Mouse (Mus musculus) kidney, embryonic 14.5 days (tissue): ENCODE data around the gene Kcnk18. TPM values are rescaled to one million over a fixed set of nuclear protein-coding genes. Genes with fewer than 3 reads are reported as not detected.

Experiments
- ATAC-seq: fragments of 200-750 bp; cut with Nextera tagmentation; 2 replicates; pipeline ENCODE4 v1.8.0; 2017; ENCODE audit warnings: moderate number of reproducible peaks, mild to moderate bottlenecking, moderate TSS enrichment, moderate library complexity; ENCODE audit not compliant: low FRiP score, low TSS enrichment
- H3K27ac ChIP-seq: fragments of 300-500 bp; sonication (generic); 2 replicates; pipeline ENCODE4 v1.5.1; 2014; ENCODE audit warnings: low read depth, mild to moderate bottlenecking, low read length, moderate library complexity, mixed read lengths
- H3K27me3 ChIP-seq: fragments of 300-500 bp; sonication (generic); 2 replicates; pipeline ENCODE4 v1.6.1; 2014; ENCODE audit warnings: mild to moderate bottlenecking, low read length; ENCODE audit not compliant: control insufficient read depth, insufficient read depth
- H3K36me3 ChIP-seq: fragments of 300-500 bp; sonication (generic); 2 replicates; pipeline ENCODE4 v1.6.1; 2014; ENCODE audit warnings: low read length, mixed read lengths; ENCODE audit not compliant: control insufficient read depth, insufficient read depth
- H3K4me1 ChIP-seq: fragments of 300-500 bp; sonication (generic); 2 replicates; pipeline ENCODE4 v1.6.1; 2014; ENCODE audit warnings: low read length, mixed read lengths; ENCODE audit not compliant: control insufficient read depth, insufficient read depth
- H3K4me2 ChIP-seq: fragments of 300-500 bp; sonication (generic); replicated peaks from 2 replicates; pipeline ENCODE4 v1.6.1; 2014; ENCODE audit warnings: low read depth, mild to moderate bottlenecking, low read length
- H3K4me3 ChIP-seq: fragments of 300-500 bp; sonication (generic); 2 replicates; pipeline ENCODE4 v1.5.1; 2014; ENCODE audit warnings: mild to moderate bottlenecking, low read length
- H3K9ac ChIP-seq: fragments of 300-500 bp; sonication (generic); 2 replicates; pipeline ENCODE4 v1.6.1; 2014; ENCODE audit warnings: low read depth, mild to moderate bottlenecking, low read length, moderate library complexity
- H3K9me3 ChIP-seq: fragments of 300-500 bp; sonication (generic); 2 replicates; pipeline ENCODE4 v1.6.1; 2016; ENCODE audit warnings: low read length; ENCODE audit not compliant: control insufficient read depth
- WGBS: fragments of 180-500 bp; shearing (Covaris S2); extraction: QIAGEN DNeasy Blood & Tissue Kit; methylation state at CpG from one replicate; pipeline ENCODE4 v1.1.7; 2014; 5-methylcytosine and 5-hydroxymethylcytosine counted together
- polyA plus RNA-seq: library from polyadenylated mRNA; unstranded; fragments of >200 nt; fragmentation: Nextera tagmentation; extraction: Ambion mirVana; gene quantifications from 2 replicates; pipeline ENCODE4 v1.2.1, GENCODE M21; 2014

Gene Kcnk18
- polyA plus RNA-seq, 1 experiment from 2014 or later, result not detected

GRCm38 (mm10) chr19:59188981-59189380 lies 30.0 kb upstream of the Kcnk18 start:
- Histone ChIP-seq H3K36me3 (no peaks in the 10 kb centered on the region), H3K4me1 (no peaks in the 10 kb centered on the region), H3K4me3 (no peak overlapping the region), H3K27ac (no peak overlapping the region), H3K9me3 (no peaks in the 10 kb centered on the region), H3K4me2 (no peak overlapping the region), H3K27me3 (peaks cover 75% of the 10 kb centered on the region), H3K9ac (no peak overlapping the region)
- WGBS, result 6% methylated on average over 4 of the region's 4 CpGs
- ATAC-seq, result no peak

GRCm38 (mm10) chr19:59190431-59191122 lies 28.4 kb upstream of the Kcnk18 start:
- H3K4me1 ChIP-seq, result no peaks in the 10 kb centered on the region
- no peak overlapping the region for H3K4me2 ChIP-seq
- no peak overlapping the region for H3K9ac ChIP-seq
- no peak for ATAC-seq
- H3K9me3 ChIP-seq, result no peaks in the 10 kb centered on the region
- WGBS, result under 1% methylated on average over 8 of the region's 8 CpGs
- no peak overlapping the region for H3K4me3 ChIP-seq
- H3K27me3 ChIP-seq, result peaks cover 80% of the 10 kb centered on the region
- no peak overlapping the region for H3K27ac ChIP-seq
- H3K36me3 ChIP-seq, result no peaks in the 10 kb centered on the region

- Histone ChIP-seq H3K27me3 (peaks cover 80% of the 10 kb centered on the region), H3K9ac (no peak overlapping the region), H3K4me2 (no peak overlapping the region), H3K27ac (no peak overlapping the region), H3K4me1 (0 out of 2 replicates have a peak, but pooled peaks cover 3% of the 10 kb centered on the region), H3K4me3 (no peak overlapping the region), H3K36me3 (no peaks in the 10 kb centered on the region), H3K9me3 (no peaks in the 10 kb centered on the region)
- WGBS, result 8% methylated on average over 4 of the region's 4 CpGs
- ATAC-seq, result no peak
Observed at GRCm38 (mm10) chr19:59191123-59191505, 27.9 kb upstream of the Kcnk18 start.

GRCm38 (mm10) chr19:59192491-59192890 lies 26.5 kb upstream of the Kcnk18 start:
- no peak for ATAC-seq
- H3K9ac ChIP-seq, result no peak overlapping the region
- 0 out of 2 replicates have a peak, but pooled peaks cover 5% of the 10 kb centered on the region for H3K4me1 ChIP-seq
- peaks cover 84% of the 10 kb centered on the region for H3K27me3 ChIP-seq
- no peak overlapping the region for H3K27ac ChIP-seq
- H3K36me3 ChIP-seq, result no peaks in the 10 kb centered on the region
- no peak overlapping the region for H3K4me2 ChIP-seq
- no peaks in the 10 kb centered on the region for H3K9me3 ChIP-seq
- no peak overlapping the region for H3K4me3 ChIP-seq
- WGBS, result 2% methylated on average over 2 of the region's 2 CpGs

GRCm38 (mm10) chr19:59193456-59193855 lies 25.6 kb upstream of the Kcnk18 start:
- no peak for ATAC-seq
- Histone ChIP-seq H3K4me2 (no peak overlapping the region), H3K36me3 (no peaks in the 10 kb centered on the region), H3K9ac (no peak overlapping the region), H3K27ac (no peak overlapping the region), H3K27me3 (peaks cover 81% of the 10 kb centered on the region), H3K4me1 (0 out of 2 replicates have a peak, but pooled peaks cover 5% of the 10 kb centered on the region), H3K4me3 (peak overlapping the region; percentile 20; the same call in 1 of the 2 replicates), H3K9me3 (no peaks in the 10 kb centered on the region)
- WGBS, result under 1% methylated on average over 10 of the region's 10 CpGs

GRCm38 (mm10) chr19:59193986-59194820 lies 24.8 kb upstream of the Kcnk18 start:
- Histone ChIP-seq H3K4me1 (0 out of 2 replicates have a peak, but pooled peaks cover 5% of the 10 kb centered on the region), H3K27me3 (peaks cover 79% of the 10 kb centered on the region), H3K27ac (no peak overlapping the region), H3K4me3 (peak overlapping the region; percentile 20), H3K9me3 (peaks cover under 1% of the 10 kb centered on the region; the same call in 1 of the 2 replicates), H3K9ac (no peak overlapping the region), H3K4me2 (peak overlapping the region; percentile 22), H3K36me3 (no peaks in the 10 kb centered on the region)
- WGBS, result under 1% methylated on average over 49 of the region's 50 CpGs
- ATAC-seq, result no peak

GRCm38 (mm10) chr19:59195181-59195770 lies 23.7 kb upstream of the Kcnk18 start:
- 5% methylated on average over 9 of the region's 9 CpGs for WGBS
- Histone ChIP-seq H3K36me3 (no peaks in the 10 kb centered on the region), H3K27me3 (peaks cover 74% of the 10 kb centered on the region), H3K9me3 (peaks cover 6% of the 10 kb centered on the region), H3K4me2 (no peak overlapping the region), H3K9ac (no peak overlapping the region), H3K27ac (no peak overlapping the region), H3K4me3 (no peak overlapping the region), H3K4me1 (0 out of 2 replicates have a peak, but pooled peaks cover 5% of the 10 kb centered on the region)
- no peak for ATAC-seq

- peaks cover 66% of the 10 kb centered on the region for H3K27me3 ChIP-seq
- H3K9ac ChIP-seq, result no peak overlapping the region
- H3K27ac ChIP-seq, result no peak overlapping the region
- peak; percentile 92 for ATAC-seq
- H3K4me3 ChIP-seq, result no peak overlapping the region
- no peaks in the 10 kb centered on the region for H3K36me3 ChIP-seq
- peaks cover 9% of the 10 kb centered on the region for H3K9me3 ChIP-seq
- H3K4me1 ChIP-seq, result 0 out of 2 replicates have a peak, but pooled peaks cover 5% of the 10 kb centered on the region
- H3K4me2 ChIP-seq, result no peak overlapping the region
- 3% methylated on average over 15 of the region's 15 CpGs for WGBS
Observed at GRCm38 (mm10) chr19:59196111-59196666, 22.8 kb upstream of the Kcnk18 start.
